Mouse (Mus musculus) heart, adult 2 months (tissue): ENCODE measurements at regions not wholly inside any gene's neighbourhood (a gene's known extent, or its start where the extent isn't known, plus 50 kb on each side); places are given as distances from the start of the nearest gene placed in this dataset.

Source experiments
- CTCF ChIP-seq: fragments of 200-600 bp; IDR thresholded peaks from 2 replicates; pipeline ENCODE4 v1.8.1; 2022; ENCODE audit warnings: antibody characterized with exemption, mild to moderate bottlenecking, moderate library complexity
- POLR2A ChIP-seq: fragments of 200-500 bp; IDR thresholded peaks from 2 replicates; pipeline ENCODE4 v1.6.1; 2011; ENCODE audit warnings: mild to moderate bottlenecking, low read depth, low read length, control low read depth; ENCODE audit not compliant: insufficient read depth

DNA sequence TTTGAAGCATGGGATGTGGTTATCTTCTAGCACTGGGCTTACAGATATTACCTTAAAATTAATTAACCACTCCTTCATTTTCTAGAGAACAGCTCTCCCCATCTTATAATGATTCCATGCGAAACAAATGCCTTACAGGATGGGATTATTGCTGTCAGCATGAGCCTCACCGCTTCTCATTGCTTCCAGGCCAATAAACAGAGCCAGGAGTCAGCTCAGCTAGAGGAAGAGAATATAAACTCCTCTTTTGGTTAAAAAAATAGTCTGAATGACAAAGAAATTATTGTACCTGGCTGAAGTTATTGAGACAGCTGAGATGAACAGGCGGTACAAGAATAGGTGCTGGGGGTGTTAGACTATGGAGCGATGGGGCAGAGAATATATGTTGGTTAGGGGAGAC lies 63.5 kb downstream of the Gm815 start:
- TF ChIP-seq POLR2A (no peak), CTCF (no peak)
